Mouse (Mus musculus) erythroblast, embryonic 14.5 days (primary cell): Measurements from ENCODE around the gene Gng3. TPM values are rescaled to one million over a fixed set of nuclear protein-coding genes. Genes with fewer than 3 reads are reported as not detected.

Source experiments
- H3K27me3 ChIP-seq: 2 replicates; pipeline ENCODE4 v1.6.1; 2012; ENCODE audit warnings: inconsistent platforms; ENCODE audit not compliant: control insufficient read depth
- H3K36me3 ChIP-seq: 2 replicates; pipeline ENCODE4 v1.6.1; 2012; ENCODE audit warnings: mild to moderate bottlenecking, inconsistent platforms; ENCODE audit not compliant: control insufficient read depth
- H3K4me1 ChIP-seq: 2 replicates; pipeline ENCODE4 v1.6.1; 2012; ENCODE audit warnings: inconsistent platforms; ENCODE audit not compliant: control insufficient read depth
- H3K4me3 ChIP-seq: replicated peaks from 2 replicates; pipeline ENCODE3; 2012; ENCODE audit warnings: moderate library complexity, mild to moderate bottlenecking, inconsistent platforms
- H3K9me3 ChIP-seq: 2 replicates; pipeline ENCODE4 v1.6.1; 2012; ENCODE audit warnings: low read length, inconsistent platforms, mixed read lengths; ENCODE audit not compliant: control insufficient read depth
- GATA1 ChIP-seq: IDR thresholded peaks from 2 replicates; pipeline ENCODE4 v1.6.1; 2012; ENCODE audit warnings: low read length, inconsistent platforms, mixed read lengths
- TAL1 ChIP-seq: IDR thresholded peaks from 3 replicates; pipeline ENCODE4 v1.6.1; 2012; ENCODE audit warnings: low read length, inconsistent platforms, mixed read lengths
- polyA plus RNA-seq: library from polyadenylated mRNA; stranded (reverse); fragments of >175 nt; gene quantifications from 2 replicates; pipeline ENCODE4 v1.2.3, GENCODE M21; 2012

Gene Gng3
- polyA plus RNA-seq, 1 experiment, result not detected

DNA sequence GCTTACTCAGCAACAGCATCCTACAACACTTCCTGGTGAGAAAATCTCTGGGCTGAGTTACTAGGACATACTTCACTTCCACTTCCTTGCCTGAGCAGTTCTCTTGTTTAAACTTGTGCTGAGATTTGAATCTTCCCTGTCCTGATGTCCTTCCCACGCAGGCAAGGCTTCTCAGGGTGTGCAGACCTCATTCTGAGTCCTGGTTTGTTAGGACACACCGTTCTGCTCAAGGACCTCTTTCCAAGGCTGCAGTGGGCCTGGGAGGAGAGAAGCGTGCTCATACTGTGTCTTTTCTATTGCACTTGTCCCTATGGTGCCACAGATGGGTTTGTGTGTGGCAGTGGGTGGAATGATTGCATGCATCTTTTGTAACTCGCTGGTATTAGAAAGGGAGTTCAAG, 6.0 kb downstream of the Gng3 start:
- Histone ChIP-seq H3K4me3 (no peak overlapping the region), H3K4me1 (peaks cover 21% of the 10 kb centered on the region), H3K27me3 (no peaks in the 10 kb centered on the region), H3K9me3 (no peaks in the 10 kb centered on the region), H3K36me3 (peaks cover 85% of the 10 kb centered on the region)
- no peak for TF ChIP-seq TAL1
- no peak for TF ChIP-seq GATA1

DNA sequence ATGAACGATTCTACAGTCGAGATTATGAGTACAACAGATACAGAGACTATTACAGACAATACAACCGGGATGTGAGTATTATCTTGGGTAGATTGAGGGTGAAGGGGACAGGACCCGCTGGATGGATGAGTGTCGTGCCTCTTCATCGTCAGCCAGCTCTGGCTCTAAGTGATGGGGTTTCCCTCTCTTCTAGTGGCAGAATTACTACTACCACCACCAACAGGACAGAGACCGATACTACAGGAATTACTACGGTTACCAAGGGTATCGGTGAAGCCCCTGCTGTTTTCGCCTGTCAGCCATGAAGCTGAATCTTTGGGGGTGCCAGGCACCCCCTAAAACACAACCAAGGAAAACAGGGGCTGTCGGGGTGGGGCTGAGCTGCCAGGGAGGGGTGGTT, 7.7 kb downstream of the Gng3 start:
- Histone ChIP-seq H3K4me1 (peaks cover 10% of the 10 kb centered on the region), H3K36me3 (peaks cover 100% of the 10 kb centered on the region), H3K9me3 (no peaks in the 10 kb centered on the region), H3K4me3 (no peak overlapping the region), H3K27me3 (no peaks in the 10 kb centered on the region)
- TF ChIP-seq GATA1 (no peak), TAL1 (no peak)

DNA sequence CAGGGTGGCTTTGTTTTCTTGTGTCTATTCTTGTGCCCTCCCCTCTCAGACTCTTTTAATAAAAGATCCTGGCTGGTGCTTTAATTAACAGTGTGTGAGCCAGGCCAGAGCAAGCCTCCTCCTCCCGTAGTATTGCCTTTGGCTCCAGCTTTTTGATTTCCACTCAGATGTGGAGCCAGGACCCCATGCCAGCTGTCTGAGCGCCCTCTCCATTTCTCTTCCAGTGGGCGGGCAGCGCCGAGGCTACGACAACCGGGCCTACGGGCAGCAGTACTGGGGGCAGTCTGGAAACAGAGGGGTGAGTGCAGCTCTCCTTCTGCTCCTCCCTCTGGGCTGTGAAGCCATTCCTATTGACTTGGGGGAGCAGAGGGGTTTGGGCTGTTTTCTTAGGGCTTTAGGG, 8.3 kb downstream of the Gng3 start:
- H3K4me1 ChIP-seq, result peaks cover 9% of the 10 kb centered on the region
- no peaks in the 10 kb centered on the region for H3K9me3 ChIP-seq
- H3K36me3 ChIP-seq, result peaks cover 100% of the 10 kb centered on the region
- H3K27me3 ChIP-seq, result no peaks in the 10 kb centered on the region
- H3K4me3 ChIP-seq, result no peak overlapping the region
- no peak for TF ChIP-seq GATA1
- TF ChIP-seq TAL1, result no peak

DNA sequence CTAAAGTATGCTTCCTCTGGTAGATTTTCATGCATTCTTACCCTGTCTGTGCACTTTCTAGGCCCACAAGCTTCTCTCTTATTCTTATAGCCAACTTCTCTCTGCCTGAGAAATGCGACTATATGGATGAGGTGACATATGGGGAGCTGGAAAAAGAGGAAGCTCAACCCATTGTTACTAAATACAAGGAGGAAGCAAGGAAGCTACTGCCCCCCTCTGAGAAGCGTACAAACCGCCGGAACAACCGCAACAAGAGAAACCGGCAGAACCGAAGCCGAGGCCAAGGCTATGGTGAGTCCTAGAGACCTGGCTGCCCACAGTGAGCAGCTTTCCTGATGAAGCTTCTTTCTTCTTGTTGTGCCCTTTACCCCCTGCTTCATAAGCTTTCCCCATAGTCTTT, 9.3 kb downstream of the Gng3 start, which contains the start of gene AC129217.1:
Gene AC129217.1, plus strand, starts transcription at position 114 of the 400 bp plus-strand sequence.
- Histone ChIP-seq H3K4me1 (peaks cover 8% of the 10 kb centered on the region), H3K27me3 (no peaks in the 10 kb centered on the region), H3K36me3 (peaks cover 100% of the 10 kb centered on the region), H3K4me3 (no peak within 1 kb of the TSS), H3K9me3 (no peaks in the 10 kb centered on the region)
- TF ChIP-seq GATA1 (no peak), TAL1 (no peak)

DNA sequence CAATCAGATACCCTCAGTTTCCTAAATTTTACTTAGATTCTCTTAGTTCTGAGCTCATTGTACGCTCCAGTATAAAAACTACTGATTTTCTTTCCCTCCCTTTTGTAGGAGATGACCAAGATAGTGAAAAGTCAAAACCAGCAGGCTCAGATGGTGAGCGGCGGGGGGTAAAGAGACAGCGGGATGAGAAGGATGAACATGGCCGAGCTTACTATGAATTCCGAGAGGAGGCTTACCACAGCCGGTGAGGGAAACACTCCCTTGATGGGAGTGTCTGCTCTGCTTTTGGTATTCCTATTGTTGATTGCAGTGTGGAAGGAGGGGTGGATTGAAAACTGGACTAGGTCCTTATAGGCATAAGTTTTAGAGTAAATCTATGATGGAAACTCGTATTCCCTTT, 16.3 kb downstream of the Gng3 start:
- Histone ChIP-seq H3K36me3 (peaks cover 76% of the 10 kb centered on the region), H3K4me1 (peaks cover 28% of the 10 kb centered on the region), H3K4me3 (peak overlapping the region; percentile 50), H3K9me3 (no peaks in the 10 kb centered on the region), H3K27me3 (no peaks in the 10 kb centered on the region)
- TF ChIP-seq TAL1, result no peak
- no peak for TF ChIP-seq GATA1

DNA sequence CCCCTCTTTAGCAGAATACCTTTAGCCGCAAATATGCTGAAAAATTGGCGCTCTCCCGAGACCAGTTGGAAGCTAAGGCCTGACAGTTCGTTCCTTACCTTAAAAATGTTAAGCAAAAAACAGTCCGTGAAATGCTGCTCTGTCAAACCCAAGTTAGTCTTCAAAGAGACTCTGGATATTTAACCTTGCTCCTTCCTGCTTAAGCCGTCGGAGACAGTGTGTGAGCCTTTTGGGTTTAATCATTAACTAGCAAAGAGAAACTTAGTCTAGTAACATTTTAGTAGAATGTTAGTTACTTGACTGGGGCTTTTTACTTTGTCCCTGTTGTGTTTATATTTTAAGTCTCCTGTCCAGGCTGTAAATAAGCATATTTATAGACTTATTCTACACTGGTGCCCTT, 17.8 kb downstream of the Gng3 start:
- H3K4me1 ChIP-seq, result peaks cover 41% of the 10 kb centered on the region
- peak overlapping the region; percentile 100 for H3K4me3 ChIP-seq
- peaks cover 73% of the 10 kb centered on the region for H3K36me3 ChIP-seq
- TF ChIP-seq GATA1 (no peak), TAL1 (no peak)
- H3K27me3 ChIP-seq, result no peaks in the 10 kb centered on the region
- no peaks in the 10 kb centered on the region for H3K9me3 ChIP-seq

DNA sequence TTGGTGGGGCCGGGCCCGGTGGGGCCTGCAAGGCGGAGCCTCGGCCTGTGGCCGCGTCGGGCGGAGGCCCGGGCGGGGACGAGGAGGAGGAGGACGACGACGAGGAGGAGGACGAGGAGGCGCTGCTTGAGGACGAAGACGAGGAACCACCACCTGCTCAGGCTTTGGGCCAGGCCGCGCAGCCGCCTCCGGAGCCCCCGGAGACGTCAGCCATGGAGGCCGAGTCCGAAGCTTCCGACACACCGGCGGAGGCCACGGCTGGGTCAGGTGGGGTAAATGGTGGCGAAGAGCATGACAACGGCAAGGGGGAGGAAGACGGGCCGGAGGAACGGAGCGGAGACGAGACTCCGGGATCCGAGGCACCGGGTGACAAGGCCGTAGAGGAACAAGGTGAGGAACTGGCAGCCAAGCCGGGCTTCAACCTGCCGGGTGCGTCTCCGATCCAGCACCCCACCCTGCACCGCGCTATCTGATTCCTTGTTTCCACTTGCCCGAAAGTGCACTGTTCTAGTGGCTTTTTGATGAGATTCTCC, 18.5 kb downstream of the Gng3 start:
- peaks cover 45% of the 10 kb centered on the region for H3K4me1 ChIP-seq
- H3K36me3 ChIP-seq, result peaks cover 72% of the 10 kb centered on the region
- no peaks in the 10 kb centered on the region for H3K9me3 ChIP-seq
- peak overlapping the region; percentile 100 for H3K4me3 ChIP-seq
- TF ChIP-seq GATA1 (peak; percentile 97), TAL1 (no peak)
- no peaks in the 10 kb centered on the region for H3K27me3 ChIP-seq

DNA sequence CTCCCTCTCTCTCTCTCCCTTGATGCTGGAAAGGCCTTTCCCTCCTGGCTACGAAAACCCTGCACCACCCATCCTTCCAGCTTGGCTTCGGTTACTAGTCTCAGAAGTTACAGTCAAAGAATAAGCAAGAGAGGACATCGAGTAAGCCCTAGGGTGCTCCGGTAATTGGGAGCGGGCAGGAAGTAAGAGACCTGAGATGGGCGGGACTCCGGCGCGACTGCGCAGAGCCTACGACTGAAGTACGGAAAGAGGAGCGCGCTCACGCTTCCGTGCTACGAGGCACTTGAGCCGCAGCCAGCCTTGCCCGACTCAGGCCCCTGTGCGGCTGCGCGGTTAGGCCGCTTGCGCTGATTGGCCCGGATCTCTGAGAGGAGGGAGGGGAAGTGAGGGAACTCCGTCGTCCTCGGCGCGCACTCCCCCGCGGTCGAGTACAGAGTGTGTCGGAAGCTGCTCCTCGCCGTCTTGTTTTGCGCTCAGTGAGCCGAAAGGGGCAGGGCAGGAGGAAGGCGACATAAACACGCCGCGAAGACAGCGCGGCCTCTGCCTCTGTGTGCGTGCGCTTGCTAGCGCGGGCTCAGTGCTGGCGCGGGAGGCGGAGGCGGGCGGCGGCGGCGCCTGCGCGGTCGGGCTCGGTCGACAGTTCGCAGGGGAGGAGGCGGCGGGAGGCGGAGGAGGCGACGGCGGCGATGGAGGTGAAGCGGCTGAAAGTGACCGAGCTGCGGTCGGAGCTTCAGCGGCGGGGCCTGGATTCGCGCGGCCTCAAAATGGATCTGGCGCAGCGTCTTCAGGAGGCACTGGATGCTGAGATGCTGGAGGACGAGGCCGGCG, 19.2 kb downstream of the Gng3 start, which contains the start of gene Hnrnpul2:
Gene Hnrnpul2, plus strand, starts transcription at position 415 of the 828 bp plus-strand sequence.
- H3K27me3 ChIP-seq, result no peaks in the 10 kb centered on the region
- peaks cover 72% of the 10 kb centered on the region for H3K36me3 ChIP-seq
- peak within 1 kb of the TSS; percentile 100 for H3K4me3 ChIP-seq
- H3K9me3 ChIP-seq, result no peaks in the 10 kb centered on the region
- peaks cover 49% of the 10 kb centered on the region for H3K4me1 ChIP-seq
- TF ChIP-seq GATA1, result no peak
- TF ChIP-seq TAL1, result no peak

DNA sequence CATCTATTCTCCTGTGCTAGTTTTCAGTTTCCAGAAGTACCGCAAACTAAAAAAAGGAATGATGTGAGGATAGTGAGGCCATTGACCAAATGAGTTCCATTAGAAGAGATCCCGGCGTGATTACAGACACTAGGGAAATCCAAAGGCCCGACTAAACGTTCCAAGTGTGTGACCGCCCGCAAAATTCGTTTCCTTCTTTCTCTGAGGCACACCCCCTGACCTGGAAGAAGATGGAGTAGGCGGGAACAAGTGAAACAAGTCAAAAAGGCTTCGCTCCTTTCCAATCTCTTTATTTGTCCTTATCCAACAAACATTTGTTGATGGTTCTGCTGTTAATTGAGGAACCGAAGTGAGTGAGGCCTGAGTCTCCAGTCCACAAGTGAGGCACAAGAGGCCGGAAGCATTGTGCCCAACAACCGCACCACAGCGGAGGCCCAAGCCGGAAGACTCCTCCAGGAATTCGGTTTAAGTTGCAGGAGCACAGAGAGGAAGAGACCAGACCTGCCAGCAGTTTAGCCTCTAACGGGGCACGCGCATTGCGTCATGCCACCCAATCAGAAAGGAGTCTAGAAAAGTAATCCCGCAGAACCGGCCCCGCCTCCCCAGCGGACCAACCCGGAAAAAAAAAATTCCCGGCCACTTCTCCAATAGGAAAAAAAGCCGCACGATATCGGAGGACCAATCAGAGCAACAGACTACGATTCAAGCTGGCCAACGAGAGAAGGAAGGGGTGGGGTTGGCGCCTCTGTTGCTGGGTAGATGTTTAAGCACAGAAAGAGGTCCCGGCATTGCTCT, 20.0 kb downstream of the Gng3 start, which contains the start of gene Ttc9c:
Gene Ttc9c, minus strand, starts transcription at position 533 of the 795 bp plus-strand sequence.
- Histone ChIP-seq H3K36me3 (peaks cover 71% of the 10 kb centered on the region), H3K27me3 (no peaks in the 10 kb centered on the region), H3K9me3 (no peaks in the 10 kb centered on the region), H3K4me1 (peaks cover 50% of the 10 kb centered on the region), H3K4me3 (peak within 1 kb of the TSS; percentile 100)
- 0 out of 2 replicates have a peak, but pooled peaks have one; percentile 12 for TF ChIP-seq GATA1
- TF ChIP-seq TAL1, result no peak
